Mouse (Mus musculus): ENCODE measurements at regions not wholly inside any gene's neighbourhood (a gene's known extent, or its start where the extent isn't known, plus 50 kb on each side); places are given as distances from the start of the nearest gene placed in this dataset.

GRCm38 (mm10) chr8:100942680-100943427 is 1526.6 kb upstream of the Cdh8 start:
- no peak for ATAC-seq (ENCODE audit: insufficient read depth, low FRiP score)
- H3K4me3 ChIP-seq (replicated peaks; ENCODE audit: low read length): no peak overlapping the region
- no peak overlapping the region for H3K4me2 ChIP-seq (ENCODE audit: low read depth, low read length)
- no peaks in the 10 kb centered on the region for H3K9me3 ChIP-seq (replicated peaks; ENCODE audit: control insufficient read depth, low read length)
- no peaks in the 10 kb centered on the region for H3K36me3 ChIP-seq (ENCODE audit: control insufficient read depth, insufficient read depth, low read length)
- no peaks in the 10 kb centered on the region for H3K27me3 ChIP-seq (ENCODE audit: control insufficient read depth, insufficient read depth, low read length)
- no peaks in the 10 kb centered on the region for H3K4me1 ChIP-seq (ENCODE audit: control insufficient read depth, insufficient read depth, low read length)
- H3K9ac ChIP-seq (ENCODE audit: low read length): no peak overlapping the region
- 56% methylated on average over 6 of the region's 6 CpGs for WGBS
- no peak overlapping the region for H3K27ac ChIP-seq (ENCODE audit: low read length)

- WGBS: 40% methylated on average over 4 of the region's 4 CpGs
- H3K4me3 ChIP-seq (replicated peaks; ENCODE audit: low read length): no peak overlapping the region
- H3K27me3 ChIP-seq (ENCODE audit: control insufficient read depth, insufficient read depth, low read length): no peaks in the 10 kb centered on the region
- no peak for ATAC-seq (ENCODE audit: insufficient read depth, low FRiP score)
- H3K4me1 ChIP-seq (ENCODE audit: control insufficient read depth, insufficient read depth, low read length): no peaks in the 10 kb centered on the region
- no peak overlapping the region for H3K4me2 ChIP-seq (ENCODE audit: low read depth, low read length)
- H3K9ac ChIP-seq (ENCODE audit: low read length): no peak overlapping the region
- H3K36me3 ChIP-seq (ENCODE audit: control insufficient read depth, insufficient read depth, low read length): no peaks in the 10 kb centered on the region
- H3K9me3 ChIP-seq (replicated peaks; ENCODE audit: control insufficient read depth, low read length): no peaks in the 10 kb centered on the region
- H3K27ac ChIP-seq (ENCODE audit: low read length): no peak overlapping the region
Observed at GRCm38 (mm10) chr8:100939533-100939932, 1523.3 kb upstream of the Cdh8 start.

- H3K27ac ChIP-seq (ENCODE audit: low read length): no peak overlapping the region
- H3K9me3 ChIP-seq (replicated peaks; ENCODE audit: control insufficient read depth, low read length): no peaks in the 10 kb centered on the region
- 79% methylated on average over 3 of the region's 3 CpGs for WGBS
- H3K27me3 ChIP-seq (ENCODE audit: control insufficient read depth, insufficient read depth, low read length): no peaks in the 10 kb centered on the region
- ATAC-seq (ENCODE audit: insufficient read depth, low FRiP score): peak; percentile 21; the same call in 1 of the 2 replicates
- no peaks in the 10 kb centered on the region for H3K36me3 ChIP-seq (ENCODE audit: control insufficient read depth, insufficient read depth, low read length)
- H3K9ac ChIP-seq (ENCODE audit: low read length): no peak overlapping the region
- no peak overlapping the region for H3K4me2 ChIP-seq (ENCODE audit: low read depth, low read length)
- H3K4me3 ChIP-seq (replicated peaks; ENCODE audit: low read length): no peak overlapping the region
- H3K4me1 ChIP-seq (ENCODE audit: control insufficient read depth, insufficient read depth, low read length): no peaks in the 10 kb centered on the region
Observed at GRCm38 (mm10) chr8:100890307-100890706, 1474.0 kb upstream of the Cdh8 start.

GRCm38 (mm10) chr8:100865624-100866023 is 1449.4 kb upstream of the Cdh8 start:
- Histone ChIP-seq H3K27ac (ENCODE audit: low read length) (no peak overlapping the region), H3K27me3 (ENCODE audit: control insufficient read depth, insufficient read depth, low read length) (no peaks in the 10 kb centered on the region), H3K36me3 (ENCODE audit: control insufficient read depth, insufficient read depth, low read length) (no peaks in the 10 kb centered on the region), H3K9ac (ENCODE audit: low read length) (no peak overlapping the region), H3K4me1 (ENCODE audit: control insufficient read depth, insufficient read depth, low read length) (no peaks in the 10 kb centered on the region), H3K4me3 (replicated peaks; ENCODE audit: low read length) (no peak overlapping the region), H3K4me2 (ENCODE audit: low read depth, low read length) (no peak overlapping the region), H3K9me3 (replicated peaks; ENCODE audit: control insufficient read depth, low read length) (no peaks in the 10 kb centered on the region)
- 72% methylated on average over 6 of the region's 6 CpGs for WGBS
- no peak for ATAC-seq (ENCODE audit: insufficient read depth, low FRiP score)

- H3K9me3 ChIP-seq (replicated peaks; ENCODE audit: control insufficient read depth, low read length): no peaks in the 10 kb centered on the region
- H3K4me3 ChIP-seq (replicated peaks; ENCODE audit: low read length): no peak overlapping the region
- no peak for ATAC-seq (ENCODE audit: insufficient read depth, low FRiP score)
- 44% methylated on average over 2 of the region's 2 CpGs for WGBS
- no peaks in the 10 kb centered on the region for H3K36me3 ChIP-seq (ENCODE audit: control insufficient read depth, insufficient read depth, low read length)
- H3K27me3 ChIP-seq (ENCODE audit: control insufficient read depth, insufficient read depth, low read length): no peaks in the 10 kb centered on the region
- no peak overlapping the region for H3K27ac ChIP-seq (ENCODE audit: low read length)
- no peaks in the 10 kb centered on the region for H3K4me1 ChIP-seq (ENCODE audit: control insufficient read depth, insufficient read depth, low read length)
- H3K4me2 ChIP-seq (ENCODE audit: low read depth, low read length): no peak overlapping the region
- H3K9ac ChIP-seq (ENCODE audit: low read length): no peak overlapping the region
Observed at GRCm38 (mm10) chr8:100850822-100851437, 1434.7 kb upstream of the Cdh8 start.

Measured in stomach, embryonic 16.5 days (tissue).